Mouse (Mus musculus) mouse trophoblast stem cell (cell line): ENCODE measurements around the gene Rab4b.

Experiments
- in situ Hi-C, 2 experiments: fragments of 300-500 bp; cut with MseI, MboI; formaldehyde crosslinking; loops; 2 replicates in 1 of 2; 3 replicates in 1 of 2; pipeline ENCODE4 v1.15.1; 2025

Gene Rab4b

GRCm38 (mm10) chr7:27184964-27185363, 6.3 kb upstream of the Rab4b start:
- in situ Hi-C loops, result no loop called here

DNA sequence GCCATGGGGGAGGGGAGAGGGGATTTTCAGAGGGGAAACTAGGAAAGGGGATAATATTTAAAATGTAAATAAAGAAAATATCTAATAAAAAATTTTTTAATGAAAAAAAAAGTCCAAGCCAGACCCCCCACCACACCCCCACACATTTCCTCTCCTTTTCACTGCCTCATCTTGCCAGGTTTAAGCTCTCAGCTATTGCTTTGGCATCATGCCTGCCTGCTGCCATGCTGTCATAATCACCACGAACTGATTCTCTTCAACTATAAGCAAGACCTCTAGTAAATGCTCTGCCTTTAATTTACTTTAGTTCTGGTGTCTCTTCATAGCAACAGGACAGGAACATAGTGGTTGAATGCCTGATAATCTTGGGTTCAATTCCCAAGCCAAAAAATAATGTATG, 3.8 kb upstream of the Rab4b start:
- in situ Hi-C loops, result no loop called here

DNA sequence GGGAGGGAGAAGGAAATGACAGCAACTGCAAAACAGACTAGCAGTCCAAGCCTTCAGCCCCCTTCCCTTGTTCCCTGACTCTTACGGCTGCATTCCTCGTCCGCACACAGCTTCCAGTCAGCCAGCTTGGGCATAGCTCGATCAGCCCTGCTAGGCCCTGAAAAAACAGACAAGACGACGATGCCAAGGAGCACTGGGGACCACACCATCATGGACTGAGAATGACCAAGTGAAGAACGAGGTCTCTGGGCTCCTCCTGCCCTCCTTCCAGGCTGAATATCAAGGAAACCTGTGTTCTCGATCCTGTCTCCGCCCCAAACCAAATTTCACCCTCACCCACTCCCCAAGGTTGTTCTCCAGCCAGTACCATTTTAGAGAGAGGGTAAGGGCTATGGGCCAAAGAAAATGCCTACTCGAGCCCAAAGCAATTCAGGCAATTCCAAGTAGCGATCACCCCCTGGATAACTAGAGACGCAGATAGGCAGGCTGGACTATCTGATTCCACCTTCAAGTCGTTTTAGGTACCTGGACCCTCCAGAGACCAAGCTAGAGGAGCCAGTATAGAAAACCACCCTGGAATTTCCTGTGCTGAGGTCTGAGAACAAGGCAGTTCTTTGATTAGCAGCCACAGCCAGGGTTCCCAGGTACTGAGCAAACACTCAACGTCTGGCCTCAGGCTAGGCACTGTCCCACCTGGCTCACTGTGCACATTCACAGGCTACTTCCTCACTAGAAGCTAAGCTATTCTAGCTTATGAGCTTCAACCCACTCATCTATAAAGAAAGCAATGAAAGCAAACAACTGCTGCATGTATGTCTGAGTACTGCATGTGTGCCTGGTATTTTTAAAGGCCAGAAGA, 2.4 kb upstream of the Rab4b start, which contains the start of the genes Gm21983 and Mia:
Gene Gm21983 (minus strand): TSS at position 250 of the 859 bp plus-strand sequence.
Gene Mia (minus strand): TSS at position 321 of the 859 bp plus-strand sequence.
- in situ Hi-C loops, result no loop called here

- in situ Hi-C loops, result no loop called here
Observed at GRCm38 (mm10) chr7:27180036-27180435, 1.3 kb upstream of the Rab4b start.

GRCm38 (mm10) chr7:27179217-27179918, 672 bp upstream of the Rab4b start:
- in situ Hi-C loops, result no loop called here

GRCm38 (mm10) chr7:27177942-27178323, 763 bp downstream of the Rab4b start:
- in situ Hi-C loops, result no loop called here

GRCm38 (mm10) chr7:27174896-27175295, 3.8 kb downstream of the Rab4b start:
- in situ Hi-C loops, result no loop called here

DNA sequence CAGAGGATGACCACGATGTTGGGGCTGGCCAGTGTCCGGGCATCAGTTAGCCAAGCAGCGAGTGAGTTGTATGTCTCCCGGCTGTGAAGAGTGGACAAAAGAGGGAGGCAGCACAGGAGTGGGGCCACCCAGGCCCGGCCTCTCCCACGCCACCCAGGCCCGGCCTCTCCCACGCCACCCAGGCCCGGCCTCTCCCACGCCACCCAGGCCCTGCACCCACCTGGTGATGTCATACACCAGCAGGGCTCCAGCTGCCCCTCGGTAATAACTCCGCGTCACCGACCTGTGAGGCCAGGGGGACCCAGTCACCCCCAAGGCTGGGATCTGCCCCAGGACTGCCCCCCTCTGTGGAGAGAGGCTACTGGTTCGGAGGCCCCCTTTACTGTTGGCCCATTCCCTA, 4.2 kb downstream of the Rab4b start:
- in situ Hi-C loops, result no loop called here

- in situ Hi-C loops, result no loop called here
Observed at GRCm38 (mm10) chr7:27170981-27171380, 7.7 kb downstream of the Rab4b start.

GRCm38 (mm10) chr7:27168371-27168770, 10.3 kb downstream of the Rab4b start:
- in situ Hi-C loops, result no loop called here

GRCm38 (mm10) chr7:27167475-27168094, 11.1 kb downstream of the Rab4b start:
- in situ Hi-C loops, result no loop called here

DNA sequence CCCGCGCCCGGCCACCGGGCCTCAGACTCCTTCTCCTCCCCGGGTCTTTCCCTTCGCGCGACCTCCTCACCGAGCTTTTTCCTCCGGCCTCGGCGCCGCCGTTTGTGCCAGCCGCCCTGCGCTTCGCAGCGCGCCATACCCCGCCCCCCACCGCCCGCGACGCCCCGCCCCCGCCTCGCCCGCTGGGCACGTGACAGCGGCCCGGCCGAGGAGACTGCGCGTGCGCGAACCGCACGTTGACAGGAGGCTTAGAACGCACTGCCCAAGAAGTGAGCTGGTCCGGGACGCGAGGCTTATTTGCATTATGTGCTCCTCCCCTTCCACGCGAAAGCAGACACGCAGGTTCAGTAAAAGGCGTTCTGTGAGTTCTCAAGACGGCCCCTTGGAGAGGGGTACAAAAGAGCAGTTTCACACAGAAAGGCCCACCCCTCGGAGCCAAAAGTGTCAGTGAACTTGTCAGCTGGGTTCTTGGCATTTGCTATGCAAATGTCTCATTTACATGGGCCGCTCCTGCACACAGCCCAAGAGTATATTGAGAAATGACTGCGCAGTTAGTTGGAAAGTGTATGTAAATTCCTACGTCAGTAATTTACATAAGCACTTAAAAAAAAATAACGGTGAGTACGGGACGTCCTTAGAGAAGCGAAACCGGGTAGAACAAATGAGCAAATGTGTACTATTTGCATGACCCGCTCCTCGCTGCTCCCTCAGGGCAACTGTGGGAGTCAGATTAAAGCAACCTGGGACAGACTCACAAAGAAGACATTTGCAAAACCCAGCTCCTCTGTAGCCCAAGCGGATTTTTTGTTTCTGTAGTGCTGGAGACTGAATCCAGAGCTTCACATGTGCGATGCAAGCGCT, 11.9 kb downstream of the Rab4b start, which contains the start of gene Egln2:
Gene Egln2 (minus strand): TSS at position 189 of the 861 bp plus-strand sequence.
- in situ Hi-C loops, result no loop called here

- in situ Hi-C loops, result no loop called here
Observed at GRCm38 (mm10) chr7:27166229-27166613, 12.5 kb downstream of the Rab4b start.

DNA sequence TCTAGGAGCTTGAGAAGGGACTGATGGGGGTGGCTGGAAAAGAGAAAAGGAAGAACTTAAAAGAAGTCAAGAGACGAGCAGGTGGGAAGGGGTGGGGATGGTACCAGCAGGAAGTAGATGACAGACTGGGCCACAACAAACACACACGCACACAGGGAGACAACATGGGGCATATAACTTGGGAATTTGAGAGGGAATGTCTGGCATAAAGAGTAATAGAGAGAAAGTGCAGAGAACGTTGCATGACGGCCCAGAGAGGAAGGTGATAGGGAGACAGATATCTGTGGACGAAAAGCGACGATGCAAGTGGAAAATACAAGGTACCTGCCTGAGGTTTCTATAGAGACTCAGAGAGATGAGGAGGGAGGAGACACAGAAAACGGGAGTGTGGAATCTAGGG, 13.0 kb downstream of the Rab4b start:
- in situ Hi-C loops, result no loop called here

- in situ Hi-C loops, result no loop called here
Observed at GRCm38 (mm10) chr7:27165007-27165655, 13.6 kb downstream of the Rab4b start.

DNA sequence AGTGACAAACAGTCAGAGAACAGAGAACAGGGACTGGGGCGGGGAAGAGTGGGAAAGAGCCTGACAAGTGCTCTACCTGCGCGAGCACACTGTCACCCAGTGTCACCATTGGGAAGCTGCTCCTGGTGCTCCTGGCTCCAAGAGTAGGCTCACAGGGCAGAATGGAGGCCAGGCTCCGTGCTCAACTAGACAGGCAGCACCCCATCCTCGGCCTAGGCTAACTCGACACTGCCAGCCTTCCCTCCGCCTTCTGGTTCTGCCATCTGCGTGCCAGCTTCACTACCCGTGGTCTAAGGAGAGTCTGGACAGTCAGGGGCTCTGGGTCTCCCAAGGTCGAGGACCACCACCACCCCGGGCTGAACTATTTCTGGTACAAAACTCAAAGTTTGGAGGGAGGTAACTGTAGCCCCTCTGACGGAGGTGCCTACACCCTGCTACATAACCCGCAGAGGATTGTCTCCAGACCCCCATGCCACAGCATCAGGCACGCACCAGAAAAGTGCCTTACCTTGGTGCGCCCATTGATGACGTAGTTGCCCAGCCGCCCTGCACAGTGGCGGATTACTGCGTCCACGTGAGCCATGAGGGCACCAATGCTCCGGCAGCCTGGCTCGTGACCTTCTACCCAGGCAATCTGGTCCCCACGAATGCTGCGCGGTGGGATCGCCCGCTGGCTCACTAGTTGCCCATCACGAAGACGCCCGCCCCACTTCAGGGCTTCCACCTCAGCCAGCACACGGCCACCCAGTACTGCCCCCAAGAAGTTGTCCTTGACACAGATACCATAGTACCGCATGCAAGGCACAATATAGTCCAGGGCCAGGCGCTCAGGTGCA, 14.4 kb downstream of the Rab4b start:
- in situ Hi-C loops, result no loop called here

GRCm38 (mm10) chr7:27163450-27163805, 15.3 kb downstream of the Rab4b start:
- in situ Hi-C loops, result no loop called here

DNA sequence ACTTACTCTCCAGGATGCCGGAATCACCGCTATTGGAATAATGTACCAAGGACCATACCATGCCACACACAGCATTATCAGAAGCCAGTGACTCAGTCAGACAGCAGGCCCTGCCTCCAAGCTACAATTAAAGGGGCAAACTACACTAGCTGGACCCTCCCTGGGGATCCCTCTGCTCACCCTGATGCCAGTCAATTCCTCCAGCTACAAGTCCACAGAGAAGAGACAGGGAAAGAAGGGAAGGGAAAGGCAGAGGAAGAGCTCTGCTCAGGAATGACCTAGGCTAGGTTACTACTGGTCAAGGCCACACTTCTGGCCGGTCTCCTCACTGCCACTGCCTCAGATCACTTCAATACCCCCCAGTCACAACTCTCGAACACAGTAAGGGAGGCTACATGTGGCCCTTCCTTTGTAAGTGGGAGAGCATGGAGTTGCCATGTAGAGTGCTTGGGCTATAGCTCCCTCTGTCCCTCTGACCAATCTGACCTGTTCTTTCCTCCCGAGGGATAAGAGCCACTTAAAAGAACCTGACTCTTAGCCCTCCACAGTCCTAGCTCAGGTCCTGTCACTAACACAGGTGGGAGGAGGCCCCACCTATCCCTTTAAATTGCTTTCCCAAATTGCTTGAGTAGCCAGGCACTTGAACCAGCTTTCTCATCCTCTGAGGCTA, 15.8 kb downstream of the Rab4b start:
- in situ Hi-C loops, result no loop called here

DNA sequence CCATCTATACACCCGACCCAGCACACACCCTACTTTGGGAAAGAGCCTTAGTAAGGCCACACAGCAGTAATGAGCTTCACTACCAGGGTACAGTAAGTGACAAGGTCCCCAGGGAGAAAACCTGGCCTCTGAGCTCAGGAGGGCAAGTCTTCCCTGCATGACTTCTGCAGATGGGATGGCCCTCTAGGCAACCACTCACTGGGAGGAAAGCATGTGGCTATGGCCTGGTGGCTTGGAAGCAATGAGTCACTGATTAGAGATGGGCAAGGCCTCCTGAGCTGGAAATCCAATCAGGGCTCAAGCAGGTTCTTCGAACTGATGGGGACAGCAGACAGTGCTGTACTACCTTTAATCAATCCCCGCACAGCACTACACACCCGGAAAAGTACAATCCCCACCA, 17.0 kb downstream of the Rab4b start:
- in situ Hi-C loops, result no loop called here

DNA sequence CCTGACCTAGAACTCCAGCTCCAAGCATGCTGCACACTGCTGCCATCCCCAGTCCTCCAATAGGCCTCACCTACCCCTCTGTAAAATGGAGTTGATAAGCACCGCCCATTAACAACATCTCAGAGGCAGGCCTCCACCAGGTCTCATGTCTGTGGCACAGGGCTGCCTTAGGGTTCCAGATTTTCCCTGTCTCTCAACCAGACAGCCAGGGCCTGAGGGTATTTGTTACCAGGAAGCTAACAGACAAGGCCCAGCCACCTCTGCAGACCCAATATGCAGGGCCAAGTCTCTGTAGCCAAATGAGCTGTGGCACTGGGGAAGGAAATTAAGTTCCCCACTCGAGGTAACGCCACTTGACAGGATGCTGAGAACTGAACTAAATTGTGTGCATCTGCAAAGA, 17.8 kb downstream of the Rab4b start:
- in situ Hi-C loops, result no loop called here
